Mouse (Mus musculus) adrenal gland, postnatal 25 days (tissue): ENCODE results near the gene Olfr846. TPM values are rescaled to one million over a fixed set of nuclear protein-coding genes. Genes with fewer than 3 reads are reported as not detected.

Source experiments
- DNase-seq: peaks from one replicate; pipeline ENCODE4 v3.0.0; 2021; ENCODE audit warnings: mixed read lengths
- long read RNA-seq: library from polyadenylated mRNA; stranded (forward); transcript quantifications from one replicate; pipeline ENCODE4 v2.0.0, GENCODE M21; 2021
- total RNA-seq: library from RNA; stranded (reverse); gene quantifications from 2 replicates; pipeline ENCODE4 v1.2.3, GENCODE M21; 2021

The Olfr846 gene
- total RNA-seq: not detected in 2 replicates
- long read RNA-seq: 0 reads

GRCm38 (mm10) chr9:19363905-19364304 lies at the start of gene Olfr846:
Gene Olfr846 (minus strand): TSS chr9:19364005.
- no peak for DNase-seq

GRCm38 (mm10) chr9:19378569-19378968 lies 14.8 kb upstream of the Olfr846 start, which contains the start of gene Olfr847:
Gene Olfr847 (minus strand): TSS chr9:19378669.
- no peak for DNase-seq

- DNase-seq: no peak
Observed at GRCm38 (mm10) chr9:19336157-19336556, 27.6 kb downstream of the Olfr846 start, which contains the start of gene Olfr845. Gene Olfr845 (plus strand): TSS chr9:19336457.

DNA sequence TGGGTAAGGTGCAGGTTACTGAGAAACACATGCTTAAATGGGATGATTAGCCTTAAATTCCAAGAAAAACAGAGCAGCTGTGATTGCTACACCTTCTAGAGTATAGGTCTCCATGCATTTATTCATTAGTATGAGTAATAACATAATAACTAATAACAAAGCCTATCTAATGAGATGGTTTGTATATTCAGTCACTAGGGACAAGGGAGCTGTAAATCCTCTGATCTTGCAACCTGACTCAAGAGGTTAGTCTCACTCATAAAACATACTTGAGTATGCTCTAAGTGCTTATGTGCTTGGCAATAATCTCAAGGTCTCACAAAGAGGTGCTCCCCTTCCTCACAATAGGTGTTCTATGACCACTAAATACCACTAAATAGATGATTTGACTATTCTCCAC lies 47.8 kb downstream of the Olfr846 start, which contains the start of gene Olfr844:
Gene Olfr844 (plus strand): TSS at position 301 of the 400 bp plus-strand sequence.
- DNase-seq: no peak

Other genes starting within 250 kb of the Olfr846 start
- not detected in 2 replicates for gene Olfr836, start 243.6 kb downstream of the Olfr846 start, total RNA-seq
- gene Olfr837, start 227.7 kb downstream of the Olfr846 start, total RNA-seq: not detected in 2 replicates
- gene Olfr839-ps1, start 186.7 kb downstream of the Olfr846 start, total RNA-seq: 0.03 TPM in 1 of 2 replicates, not detected in the other
- not detected in 2 replicates for gene Olfr843, start 112.0 kb downstream of the Olfr846 start, total RNA-seq
- gene Olfr844, start 47.7 kb downstream of the Olfr846 start, total RNA-seq: not detected in 2 replicates
- gene Olfr845, start 27.5 kb downstream of the Olfr846 start, total RNA-seq: not detected in 2 replicates
- gene Olfr847, start 14.7 kb upstream of the Olfr846 start, total RNA-seq: not detected in 2 replicates
- gene Olfr849, start 76.3 kb upstream of the Olfr846 start, total RNA-seq: not detected in 2 replicates
- not detected in 2 replicates for gene Olfr850, start 114.2 kb upstream of the Olfr846 start, total RNA-seq
- not detected in 2 replicates for gene Olfr851, start 129.3 kb upstream of the Olfr846 start, total RNA-seq
- gene Olfr853, start 177.1 kb upstream of the Olfr846 start, total RNA-seq: not detected in 2 replicates
- gene Olfr854, start 203.4 kb upstream of the Olfr846 start, total RNA-seq: not detected in 2 replicates
- not detected in 2 replicates for gene Olfr855, start 218.6 kb upstream of the Olfr846 start, total RNA-seq